Mouse (Mus musculus) splenic B cell, adult 2 months (primary cell): ENCODE measurements around the gene A830018L16Rik.
"Not testable (repeated sequence)": the region's sequence is repeated elsewhere in the genome, so short reads cannot be mapped to it uniquely, and the experiment has no call there.

ENCODE experiments used
- DNase-seq: peaks from one replicate; pipeline ENCODE4 v3.0.0-alpha.2; 2011; ENCODE audit warnings: low read depth, low spot score
- H3K27me3 ChIP-seq: 2 replicates; pipeline ENCODE4 v1.6.1; 2012; ENCODE audit warnings: mild to moderate bottlenecking, low read length, moderate library complexity, mixed read lengths; ENCODE audit not compliant: control insufficient read depth, poor library complexity, insufficient read depth, severe bottlenecking
- H3K36me3 ChIP-seq: 2 replicates; pipeline ENCODE4 v1.6.1; 2012; ENCODE audit warnings: mild to moderate bottlenecking, low read length, moderate library complexity, mixed read lengths; ENCODE audit not compliant: control insufficient read depth, poor library complexity, insufficient read depth, severe bottlenecking

The A830018L16Rik gene

DNA sequence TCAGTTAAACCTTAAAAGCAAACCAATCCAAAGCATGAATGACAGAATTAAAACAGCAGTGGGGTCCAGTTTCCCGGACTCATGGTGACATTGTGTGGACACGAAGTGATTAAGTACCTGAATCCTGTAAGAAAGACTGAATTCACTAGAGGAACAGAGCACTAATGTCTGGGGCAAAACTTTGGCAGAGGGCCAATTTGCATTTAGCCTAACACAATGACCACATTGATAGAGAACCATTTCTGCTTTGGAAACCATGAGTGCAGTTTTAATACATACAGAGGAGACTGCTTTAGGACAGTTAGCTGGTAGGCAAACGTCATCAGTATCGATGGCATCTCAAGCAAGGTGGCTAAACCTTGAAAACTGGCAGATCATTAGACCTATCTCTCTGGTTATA lies 586.7 kb downstream of the A830018L16Rik start:
- Histone ChIP-seq H3K27me3 (no peaks in the 10 kb centered on the region), H3K36me3 (no peaks in the 10 kb centered on the region)
- DNase-seq, result no peak

DNA sequence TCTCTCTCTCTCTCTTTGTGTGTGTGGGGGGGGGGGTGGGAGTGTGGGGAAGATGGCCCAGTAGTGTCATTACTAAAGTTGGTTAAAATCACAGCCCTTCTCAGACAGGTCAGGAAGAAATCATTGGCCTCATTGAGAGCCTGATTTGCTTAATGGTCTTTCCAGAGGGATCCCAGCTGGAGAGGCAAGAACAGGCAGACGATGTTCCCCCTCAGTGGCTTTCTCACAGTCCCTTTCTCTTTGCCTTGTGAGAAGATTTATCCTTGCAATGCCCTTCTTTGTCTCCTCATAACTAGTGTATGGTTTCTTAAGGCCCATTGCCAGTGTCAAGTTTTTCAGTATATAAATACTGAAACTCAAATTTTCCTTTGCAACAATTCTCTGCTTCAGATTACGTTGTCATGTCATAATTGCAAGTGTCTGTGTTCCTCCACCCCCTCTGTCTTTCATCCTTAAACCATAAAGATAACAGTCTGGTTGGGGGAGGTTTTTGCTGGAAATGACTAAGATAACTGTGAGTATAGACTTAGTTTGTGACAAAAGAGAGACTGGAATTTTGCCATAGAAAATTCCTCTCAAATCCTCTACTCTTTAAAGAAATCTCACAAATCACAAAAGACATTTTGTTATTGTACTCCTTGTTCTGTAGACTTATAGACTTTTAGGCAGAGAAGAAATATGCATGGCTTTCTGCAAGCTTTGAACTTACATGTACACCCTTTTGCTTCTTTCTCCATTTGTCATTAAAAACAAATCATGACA lies 595.1 kb downstream of the A830018L16Rik start:
- no peaks in the 10 kb centered on the region for H3K27me3 ChIP-seq
- no peaks in the 10 kb centered on the region for H3K36me3 ChIP-seq
- no peak for DNase-seq

DNA sequence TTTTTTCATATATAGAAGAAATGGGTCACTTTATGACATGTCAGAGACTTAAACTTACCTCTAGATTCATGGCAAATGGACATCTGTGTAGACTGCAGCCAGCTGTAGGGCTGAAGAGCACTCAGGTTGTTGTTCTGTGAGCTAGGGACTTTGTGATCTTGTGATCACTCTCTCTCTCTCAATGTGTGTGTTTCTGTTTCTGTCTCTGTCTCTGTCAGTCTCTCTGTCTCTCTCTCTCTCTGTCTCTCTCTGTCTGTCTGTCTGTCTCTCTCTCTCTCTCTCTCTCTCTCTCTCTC lies 595.6 kb downstream of the A830018L16Rik start:
- H3K27me3 ChIP-seq, result no peaks in the 10 kb centered on the region

DNA sequence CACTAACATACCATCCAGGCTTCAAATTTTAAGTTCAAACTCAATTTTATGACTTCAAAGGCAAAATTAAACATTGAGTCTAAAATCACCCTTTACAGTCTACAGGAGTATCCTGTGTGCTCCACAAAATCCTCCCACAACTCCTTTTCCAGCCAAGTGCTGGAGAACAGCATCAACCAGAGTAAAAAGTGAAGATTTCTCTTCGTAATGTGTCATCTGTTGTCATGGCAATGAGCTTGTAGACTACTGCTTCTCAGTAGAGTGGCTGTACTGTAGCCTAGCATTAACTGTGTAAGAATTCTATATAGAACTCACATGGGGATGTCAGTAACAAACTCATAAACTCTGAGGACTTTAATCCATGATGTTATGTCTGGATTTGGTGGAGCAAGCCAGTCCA lies 596.7 kb downstream of the A830018L16Rik start:
- DNase-seq, result no peak
- Histone ChIP-seq H3K36me3 (no peaks in the 10 kb centered on the region), H3K27me3 (no peaks in the 10 kb centered on the region)

More for the DNA sequence above, 595.6 kb downstream of the A830018L16Rik start:
- no peak for DNase-seq
- no peaks in the 10 kb centered on the region for H3K36me3 ChIP-seq

DNA sequence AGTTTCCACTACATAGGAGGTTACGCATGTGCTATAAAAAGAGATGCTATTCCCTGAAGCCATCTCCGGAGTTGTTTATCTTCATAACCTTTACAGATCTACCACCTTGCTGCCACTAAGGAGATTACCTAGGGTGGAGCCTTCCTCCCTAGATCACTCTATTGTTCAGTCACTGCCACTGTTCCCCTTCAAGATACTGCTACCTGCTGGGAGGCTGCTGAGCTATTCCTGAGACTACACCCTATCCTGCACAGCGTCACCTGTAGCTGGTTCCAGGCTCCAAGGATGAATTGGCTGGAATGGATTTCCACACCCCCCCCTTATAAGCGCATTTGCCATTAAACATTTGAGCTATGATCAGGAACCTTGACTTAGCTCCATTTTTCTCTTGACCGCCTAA lies 606.7 kb downstream of the A830018L16Rik start:
- not testable (repeated sequence) for DNase-seq, H3K27me3 ChIP-seq, H3K36me3 ChIP-seq
